Mouse (Mus musculus): Measurements from ENCODE around the gene 9430038I01Rik.
"Not testable (repeated sequence)": the region's sequence is repeated elsewhere in the genome, so short reads cannot be mapped to it uniquely, and the experiment has no call there.

The 9430038I01Rik gene

DNA sequence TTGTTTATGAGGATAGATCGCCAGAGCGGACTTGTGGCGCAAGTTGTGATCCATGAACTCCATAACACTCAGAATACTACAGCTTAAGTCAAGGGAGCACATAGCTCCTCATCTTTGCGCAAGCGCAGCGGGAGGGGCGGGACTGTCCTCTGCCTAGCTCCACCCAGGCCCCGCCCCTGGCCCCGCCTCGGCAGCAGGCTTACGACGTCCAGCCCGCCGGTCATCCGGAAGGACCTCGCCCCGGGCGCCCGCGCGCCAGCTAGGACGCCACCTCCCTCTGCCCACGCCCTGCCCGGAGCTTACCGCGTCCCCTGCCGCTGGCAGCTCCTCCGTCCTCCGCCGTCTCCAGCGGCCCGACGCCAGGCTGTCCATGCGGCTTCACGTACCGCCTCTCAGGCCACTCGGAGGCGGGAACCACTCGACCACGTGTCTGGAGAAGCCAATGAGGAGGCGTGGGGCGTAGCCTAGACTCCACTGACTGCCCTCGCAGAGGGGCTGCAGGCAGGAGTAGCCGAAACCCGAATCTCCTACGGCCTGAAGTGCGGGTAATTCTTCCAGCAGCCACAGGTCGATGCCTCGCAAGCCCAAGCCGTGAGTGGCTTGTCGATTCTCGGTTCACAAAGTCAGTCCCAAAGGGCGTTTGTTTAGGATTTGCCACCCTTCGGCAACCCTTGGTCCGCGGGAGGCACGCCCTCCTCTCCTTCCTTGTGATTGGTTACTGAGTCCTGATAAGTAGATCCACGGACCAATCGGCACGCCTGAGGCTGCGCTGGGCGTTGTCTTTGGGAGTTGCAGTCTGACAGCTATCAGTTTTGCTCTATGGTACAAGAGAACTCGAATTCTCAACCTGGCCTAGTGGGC, at the start of gene 9430038I01Rik:
9430038I01Rik (minus strand) TSS at position 426 of the 861 bp plus-strand sequence.
- peak; percentile 94 for DNase-seq (ENCODE audit: extremely low read depth, low read depth)

DNA sequence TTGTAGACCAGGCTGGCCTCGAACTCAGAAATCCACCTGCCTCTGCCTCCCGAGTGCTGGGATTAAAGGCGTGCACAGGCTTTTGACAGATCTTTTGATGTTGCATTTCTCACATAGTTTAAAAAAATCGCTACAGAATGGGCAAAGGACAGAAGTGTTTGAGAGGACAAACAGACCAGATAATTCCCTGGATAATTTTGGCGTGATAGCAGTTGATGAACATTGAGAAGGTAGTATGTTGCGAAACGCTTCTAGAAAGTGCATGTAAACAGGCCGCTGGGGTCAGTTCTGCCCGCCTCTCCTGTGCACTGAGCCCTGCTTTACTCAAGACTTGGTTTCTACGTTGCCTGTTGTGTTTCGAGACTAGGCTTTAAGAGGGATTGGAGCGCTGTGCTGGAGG, 34.8 kb upstream of the 9430038I01Rik start:
- no peak for DNase-seq (ENCODE audit: extremely low read depth, low read depth)

DNA sequence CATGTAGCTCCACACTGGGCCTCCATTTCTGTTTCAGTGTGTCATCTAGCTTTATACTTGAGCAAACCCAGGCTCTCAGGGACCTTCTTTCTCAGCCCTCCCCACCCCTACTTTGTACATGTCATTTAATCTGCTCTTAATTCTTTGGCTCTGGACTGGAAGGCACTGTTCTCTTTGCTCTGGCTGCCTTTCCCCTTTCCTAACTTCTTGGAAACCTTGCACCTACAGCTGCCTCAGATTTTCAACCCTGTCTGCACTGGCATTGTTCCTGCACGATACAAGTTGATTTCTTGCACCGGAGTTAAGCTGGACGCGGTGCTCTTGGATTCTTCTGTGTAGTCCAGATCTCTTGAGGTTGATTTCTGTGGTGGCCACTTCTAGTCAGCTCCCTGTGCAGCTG, 32.4 kb upstream of the 9430038I01Rik start:
- no peak for DNase-seq (ENCODE audit: extremely low read depth, low read depth)

DNA sequence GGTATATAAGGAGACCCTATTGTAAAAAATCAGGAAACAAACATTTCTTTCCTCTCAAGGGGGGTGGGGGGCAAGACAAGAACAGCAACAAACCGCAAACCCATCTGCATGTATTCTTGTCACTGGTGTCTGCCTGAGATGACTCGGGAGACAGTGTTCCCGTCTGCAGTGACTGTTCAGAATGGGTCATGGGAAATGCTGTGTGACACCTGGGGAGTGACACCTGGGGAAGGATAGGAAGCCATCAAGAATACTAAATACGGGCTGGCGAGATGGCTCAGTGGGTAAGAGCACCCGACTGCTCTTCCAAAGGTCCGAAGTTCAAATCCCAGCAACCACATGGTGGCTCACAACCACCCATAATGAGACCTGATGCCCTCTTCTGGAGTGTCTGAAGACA, 28.4 kb upstream of the 9430038I01Rik start:
- DNase-seq (ENCODE audit: extremely low read depth, low read depth) = not testable (repeated sequence)

DNA sequence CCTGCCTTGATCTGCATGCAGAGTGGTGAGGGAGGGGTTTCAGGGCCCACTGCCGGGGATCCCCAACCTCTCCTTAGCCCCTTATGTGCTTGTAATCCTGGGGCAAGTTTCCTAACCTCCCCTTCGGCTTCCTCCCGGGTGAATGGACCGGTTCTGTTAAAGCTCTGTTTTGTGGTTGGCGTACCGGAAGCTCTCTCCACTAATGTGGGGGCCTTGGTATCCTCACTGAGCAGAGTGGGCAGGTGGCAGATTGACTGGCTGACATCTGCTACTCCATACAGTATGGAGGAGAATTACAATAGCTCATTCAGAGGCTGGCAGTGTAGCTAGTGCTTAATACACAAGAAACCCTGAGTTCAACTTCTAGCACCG, 27.6 kb upstream of the 9430038I01Rik start:
- peak; percentile 16 for DNase-seq (ENCODE audit: extremely low read depth, low read depth)

DNA sequence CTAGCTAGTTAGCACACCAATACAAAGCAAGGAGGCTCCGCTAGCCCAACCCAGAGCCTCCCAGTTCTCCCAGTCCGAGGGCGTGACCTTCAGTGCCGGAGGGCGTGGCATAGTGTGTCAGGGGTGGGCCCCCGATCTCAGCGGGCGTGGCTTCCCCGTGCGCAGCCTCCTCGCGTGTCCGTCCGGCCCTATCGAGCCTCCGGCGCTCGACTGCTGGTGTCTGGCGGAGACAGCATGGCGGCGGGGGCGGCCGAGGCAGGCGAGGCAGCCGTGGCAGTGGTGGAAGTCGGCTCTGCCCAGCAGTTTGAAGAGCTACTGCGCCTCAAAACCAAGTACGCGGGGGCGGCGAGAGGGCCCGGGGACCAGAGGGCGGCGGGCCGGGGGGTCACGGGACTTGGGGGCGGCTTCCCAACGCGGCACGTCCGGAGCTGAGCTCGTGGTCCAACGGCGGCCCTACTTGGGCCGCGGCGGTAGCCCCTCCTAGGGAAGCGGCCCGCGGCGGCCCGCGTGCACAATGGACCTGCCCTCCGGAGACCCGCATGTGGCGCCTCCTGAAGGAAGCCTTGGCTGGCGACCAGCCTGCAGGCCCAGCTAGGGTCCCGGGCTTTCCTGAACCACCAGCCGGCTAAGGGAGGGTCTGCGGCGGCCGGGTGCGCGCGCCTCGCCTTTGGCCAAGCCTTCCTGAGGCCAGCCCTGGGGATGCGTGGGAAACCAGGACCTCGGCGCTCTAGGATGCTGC, 27.0 kb upstream of the 9430038I01Rik start, which contains the start of gene Glrx3:
Glrx3 (plus strand) TSS at position 175 of the 739 bp plus-strand sequence.
- peak; percentile 72 for DNase-seq (ENCODE audit: extremely low read depth, low read depth)

DNA sequence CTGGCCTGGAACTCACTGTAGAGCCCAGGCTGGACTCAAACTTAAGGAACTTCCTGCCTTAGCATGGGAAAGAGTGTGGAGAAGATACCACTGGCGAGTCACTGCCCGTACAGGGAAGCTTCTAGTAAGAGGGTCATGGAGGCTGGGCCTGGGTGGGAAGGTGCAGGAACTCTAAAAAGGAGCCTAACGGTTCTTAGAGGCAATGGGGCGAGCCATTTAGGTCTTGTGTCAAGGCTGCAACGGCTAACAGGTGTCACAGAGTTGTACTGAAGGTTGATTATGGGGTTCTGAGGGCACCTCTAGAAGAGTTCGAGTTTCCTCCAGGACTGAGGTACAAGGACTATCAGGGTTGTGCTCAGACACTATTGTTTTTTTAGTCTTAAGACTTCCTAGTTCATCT, 26.3 kb upstream of the 9430038I01Rik start:
- no peak for DNase-seq (ENCODE audit: extremely low read depth, low read depth)

DNA sequence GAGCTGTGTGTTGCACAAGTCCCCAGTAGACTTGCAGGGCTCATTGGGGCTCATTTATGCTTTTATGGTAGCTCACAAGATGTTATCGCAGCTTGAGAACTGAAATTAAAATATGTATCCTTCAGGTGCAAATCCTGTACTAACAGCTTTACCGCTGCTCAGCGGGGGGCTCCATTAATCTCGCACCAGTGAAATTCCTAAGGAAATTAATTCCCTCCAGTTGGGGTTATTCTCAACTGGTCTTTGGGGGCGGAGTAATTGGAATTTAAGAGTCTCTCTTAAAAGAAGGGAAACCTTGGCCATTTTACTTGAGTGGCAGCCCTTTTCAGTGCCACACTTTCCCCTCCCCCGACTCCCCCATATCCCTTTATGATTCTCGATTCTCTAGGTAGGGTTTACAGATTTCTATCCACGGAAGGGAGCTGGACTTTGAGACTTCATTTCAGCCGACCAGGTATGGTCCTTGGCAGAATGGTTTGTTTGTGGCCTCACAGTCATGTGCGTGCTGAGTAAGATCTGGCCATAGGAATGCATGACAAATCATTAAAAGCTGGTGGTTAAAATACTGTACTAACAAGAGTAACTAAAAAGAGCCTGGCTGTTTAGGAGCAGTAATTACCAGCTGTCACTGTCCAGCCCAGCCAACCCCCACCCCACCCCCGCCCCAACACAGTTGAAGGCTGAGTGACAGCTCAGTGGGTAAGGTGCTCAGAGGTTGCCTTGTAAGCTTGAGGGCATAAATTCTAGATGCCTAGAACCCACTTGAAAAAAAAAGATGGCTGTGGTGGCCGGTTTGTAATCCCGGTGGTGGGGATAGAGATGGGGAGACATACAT, 21.4 kb upstream of the 9430038I01Rik start:
- DNase-seq (ENCODE audit: extremely low read depth, low read depth) = no peak

DNA sequence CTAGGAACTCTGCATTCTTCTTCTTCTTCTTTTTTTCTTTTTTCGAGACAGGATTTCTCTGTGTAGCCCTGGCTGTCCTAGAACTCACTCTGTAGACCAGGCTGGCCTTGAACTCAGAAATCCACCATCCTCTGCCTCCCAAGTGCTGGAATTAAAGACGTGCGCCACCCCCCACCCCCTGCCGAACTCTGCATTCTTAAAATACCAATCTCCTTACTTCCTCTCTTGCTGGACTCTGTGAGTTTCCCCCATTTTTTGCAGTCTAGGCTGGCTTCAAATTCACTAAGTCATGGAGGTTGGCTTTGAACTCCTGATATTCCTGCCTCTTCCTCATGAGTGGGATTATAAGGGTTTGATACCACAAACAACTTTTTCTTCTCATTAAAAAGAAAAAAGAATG, 16.1 kb upstream of the 9430038I01Rik start:
- no peak for DNase-seq (ENCODE audit: extremely low read depth, low read depth)

DNA sequence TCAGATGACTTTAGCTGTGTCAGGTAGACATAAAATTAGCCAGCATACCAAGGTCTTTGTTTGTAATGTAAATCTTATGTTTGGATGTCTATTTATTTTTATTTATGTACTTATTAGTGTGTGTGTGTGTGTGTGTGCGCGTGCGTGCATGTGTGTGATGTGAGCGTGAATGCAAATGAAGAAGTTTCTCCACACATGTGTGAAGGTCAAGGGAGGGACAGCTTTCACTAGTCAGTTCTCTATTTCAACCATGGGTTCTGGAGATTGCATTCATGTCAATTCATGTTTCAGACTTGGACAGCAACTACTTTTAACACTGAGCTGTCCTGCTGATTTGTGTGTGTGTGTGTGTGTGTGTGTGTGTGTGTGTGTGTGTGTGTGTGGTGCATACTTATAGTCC, 10.7 kb upstream of the 9430038I01Rik start:
- DNase-seq (ENCODE audit: extremely low read depth, low read depth) = no peak

DNA sequence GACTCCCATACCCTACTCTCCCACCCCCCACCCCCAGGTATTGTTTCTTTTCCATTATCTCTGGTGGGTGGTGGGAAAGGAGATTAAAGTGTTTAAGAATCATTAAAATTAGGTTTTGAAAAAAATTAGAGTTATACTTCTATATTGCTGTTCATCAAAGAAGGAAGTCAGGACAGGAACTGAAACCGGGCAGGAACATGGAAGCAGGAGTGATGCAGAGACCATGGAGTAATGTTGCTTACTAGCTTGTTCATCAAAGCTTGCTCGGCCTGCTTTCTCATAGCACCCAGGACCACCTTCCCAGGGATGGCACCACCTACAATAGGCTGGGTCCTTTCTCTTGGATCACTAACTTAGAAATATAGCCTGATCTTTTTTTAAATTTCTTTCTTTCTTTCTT, 10.0 kb upstream of the 9430038I01Rik start:
- no peak for DNase-seq (ENCODE audit: extremely low read depth, low read depth)

DNA sequence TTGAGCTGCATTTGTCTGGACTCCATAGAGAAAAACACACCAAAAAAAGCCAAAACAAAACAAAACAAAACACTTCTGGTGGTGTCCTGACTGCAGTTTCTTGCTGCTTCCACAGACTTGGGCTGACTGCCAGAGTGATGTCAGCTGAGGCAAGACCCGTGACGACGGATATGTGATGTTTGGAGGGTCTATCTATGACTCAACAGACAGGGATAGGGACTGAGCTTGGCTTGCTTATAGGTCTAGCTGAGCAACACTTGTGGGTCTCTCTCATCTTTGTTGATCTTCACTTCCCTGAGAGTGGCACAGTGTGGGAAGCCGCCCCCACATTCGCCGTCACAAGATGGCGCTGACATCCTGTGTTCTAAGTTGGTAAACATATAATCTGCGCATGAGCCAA, 4.1 kb upstream of the 9430038I01Rik start:
- no peak for DNase-seq (ENCODE audit: extremely low read depth, low read depth)

DNA sequence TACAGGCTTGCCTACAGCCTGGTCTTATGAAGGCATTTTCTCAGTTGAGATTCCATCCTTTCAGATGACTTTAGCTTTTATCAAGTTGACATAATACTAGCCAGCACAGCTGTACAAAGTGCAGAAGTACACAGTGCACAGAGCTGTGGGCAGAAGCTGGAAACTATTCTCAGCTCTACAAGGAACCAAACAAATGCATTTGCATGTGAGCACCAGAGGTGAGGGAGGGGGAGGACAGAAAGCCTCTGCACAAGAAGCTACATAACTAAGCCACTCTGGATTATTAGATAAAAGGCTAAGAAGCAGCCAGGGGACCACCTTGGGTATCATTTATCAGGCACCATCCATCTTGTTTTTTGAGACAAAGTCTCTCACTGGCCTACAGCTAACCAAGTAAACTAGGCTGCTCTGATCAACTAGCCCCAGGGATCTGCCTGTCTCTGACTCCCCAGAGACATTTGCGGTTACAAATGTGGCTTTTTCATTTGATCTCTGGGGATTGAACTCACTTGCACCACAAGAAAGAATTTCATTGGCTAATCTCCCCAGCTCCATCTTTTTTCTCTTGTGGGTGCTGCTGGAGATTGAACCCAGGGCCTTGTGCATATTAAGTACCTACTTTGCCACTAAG, 3.0 kb downstream of the 9430038I01Rik start:
- no peak for DNase-seq (ENCODE audit: extremely low read depth, low read depth)

DNA sequence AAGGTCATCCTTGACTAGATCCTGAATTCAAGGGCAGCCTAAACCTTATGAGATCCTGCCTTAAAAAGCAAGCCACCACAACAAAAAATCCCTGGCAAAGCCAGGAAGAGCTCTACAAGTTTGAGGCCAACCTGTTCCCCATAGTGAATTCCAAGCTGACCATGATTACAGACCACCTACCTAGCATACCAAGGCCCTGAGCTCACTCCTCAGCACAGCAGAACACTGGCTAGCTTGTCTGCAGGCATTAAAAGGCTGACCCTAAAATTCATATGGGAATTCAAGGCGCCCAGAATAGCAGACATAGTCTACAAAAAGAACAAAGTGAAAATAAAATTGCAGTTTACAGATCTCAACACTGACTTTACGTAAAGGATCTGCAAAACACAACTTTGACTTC, 6.4 kb downstream of the 9430038I01Rik start:
- DNase-seq (ENCODE audit: extremely low read depth, low read depth) = no peak

DNA sequence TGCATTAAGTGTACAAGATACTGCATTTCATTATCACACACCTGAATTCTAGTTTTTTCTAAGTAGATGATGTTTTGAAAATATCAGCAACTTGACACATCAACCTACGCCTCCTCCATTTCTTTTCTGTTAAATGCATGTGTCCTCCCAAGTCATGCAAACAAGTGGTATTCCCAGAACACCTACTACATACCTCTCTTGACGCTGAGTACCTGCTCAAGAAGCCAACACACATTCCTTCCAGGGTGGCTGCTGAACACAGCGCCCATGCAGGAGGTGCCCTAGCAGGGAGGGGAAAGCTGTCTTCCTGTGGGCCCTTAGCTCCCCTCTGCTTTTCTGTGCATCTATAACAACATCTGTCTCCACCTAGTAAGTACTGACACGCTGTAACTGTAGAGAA, 11.6 kb downstream of the 9430038I01Rik start:
- no peak for DNase-seq (ENCODE audit: extremely low read depth, low read depth)

DNA sequence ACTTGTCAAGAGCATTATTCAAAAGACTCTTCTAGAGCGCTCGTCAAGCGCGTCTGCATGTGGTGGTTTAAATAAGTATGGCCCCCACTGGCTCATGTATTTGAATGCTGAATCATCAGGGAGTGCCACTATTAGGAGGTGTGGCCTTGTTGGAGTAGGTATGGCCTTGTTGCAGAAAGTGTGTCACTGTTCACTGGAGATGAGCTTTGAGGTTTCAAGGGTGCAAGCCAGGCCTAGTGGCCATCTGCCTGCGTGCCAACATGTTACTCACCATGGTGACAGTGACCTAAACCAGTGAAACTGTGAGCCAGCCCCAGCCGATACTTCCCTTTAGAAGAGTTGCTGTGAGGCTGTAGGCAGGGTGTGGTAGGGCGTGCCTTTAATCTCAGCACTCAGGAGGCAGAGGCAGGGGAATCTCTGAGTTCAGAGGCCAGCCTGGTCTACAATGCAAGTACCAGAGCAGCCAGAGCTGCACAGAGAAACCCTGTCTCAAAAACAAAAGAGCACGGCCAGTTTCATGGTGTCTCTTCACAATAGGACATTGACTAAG, 13.1 kb downstream of the 9430038I01Rik start:
- no peak for DNase-seq (ENCODE audit: extremely low read depth, low read depth)

DNA sequence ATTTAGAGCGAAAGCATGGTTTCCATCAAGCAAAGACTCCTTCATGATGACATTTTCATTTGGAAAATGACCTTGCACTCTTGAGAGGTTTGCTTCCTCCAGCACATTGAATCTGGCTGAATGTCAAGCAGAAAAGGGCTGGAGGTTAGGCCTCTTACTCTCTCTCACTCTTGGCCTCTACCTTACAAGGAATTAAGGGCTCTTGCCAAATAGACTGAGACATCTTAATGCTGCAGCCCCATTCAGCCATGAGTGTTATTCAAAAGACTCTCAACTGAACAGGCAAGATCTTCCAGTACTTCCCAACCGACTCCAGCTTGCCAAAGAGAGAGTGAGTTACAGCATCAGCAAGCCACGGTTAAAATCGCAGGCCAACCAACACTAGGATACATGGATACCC, 15.1 kb downstream of the 9430038I01Rik start:
- DNase-seq (ENCODE audit: extremely low read depth, low read depth) = no peak

DNA sequence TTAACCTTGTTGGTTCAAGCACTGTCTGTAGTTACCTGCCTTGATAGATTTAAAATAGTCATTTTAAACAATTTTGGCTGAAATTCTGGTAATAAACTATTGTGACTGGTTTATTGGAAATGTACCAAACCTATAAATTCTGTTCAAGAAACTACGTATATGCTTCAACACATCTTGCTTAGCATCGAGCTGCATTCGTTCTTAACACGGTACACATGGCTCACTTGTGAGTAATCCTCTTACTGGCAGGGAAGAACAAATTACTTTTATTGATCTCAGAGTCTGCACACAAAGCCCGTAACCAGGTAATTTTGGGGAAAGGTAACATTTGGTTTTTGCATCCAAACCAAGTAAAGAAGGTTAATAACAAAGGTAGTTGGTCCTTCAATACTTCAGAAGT, 22.7 kb downstream of the 9430038I01Rik start:
- no peak for DNase-seq (ENCODE audit: extremely low read depth, low read depth)

DNA sequence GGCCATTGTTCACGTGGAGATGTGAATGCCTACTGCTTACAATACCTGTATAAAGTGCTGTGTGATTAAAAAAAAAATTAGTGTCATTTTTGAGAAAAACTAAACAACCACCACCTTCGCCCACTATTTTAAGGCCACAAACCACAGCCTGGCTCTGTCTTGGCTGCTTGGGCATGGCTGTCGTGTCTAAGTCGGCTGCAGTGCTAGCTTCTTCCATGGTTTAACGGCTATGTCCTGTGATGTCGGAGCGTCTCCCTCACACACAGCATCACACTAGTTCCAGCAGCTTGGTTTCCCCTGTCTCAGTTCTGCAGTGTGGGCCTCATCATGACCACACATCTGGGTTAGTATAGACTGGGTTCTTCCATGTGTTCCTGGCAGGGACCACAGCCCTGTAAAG, 35.6 kb downstream of the 9430038I01Rik start:
- no peak for DNase-seq (ENCODE audit: extremely low read depth, low read depth)

DNA sequence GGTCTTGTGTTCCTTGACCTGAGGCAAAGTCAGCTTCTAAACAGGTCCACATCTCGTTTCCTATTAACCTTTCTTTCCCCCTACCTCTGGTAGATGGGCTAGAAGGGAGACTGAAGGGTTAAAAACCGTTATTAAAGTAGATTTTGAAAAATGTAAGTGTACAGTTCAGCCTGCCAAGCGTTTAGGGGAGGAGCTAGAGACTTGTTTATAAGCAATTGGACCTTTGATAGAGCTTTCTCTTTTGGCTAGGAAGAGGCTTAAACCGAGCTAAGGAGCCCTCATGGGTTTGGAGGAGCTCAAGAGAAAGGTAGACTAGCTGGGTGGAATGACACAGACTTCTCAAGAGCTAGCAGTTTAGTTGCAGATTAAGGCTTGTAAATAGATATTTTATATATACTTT, 38.8 kb downstream of the 9430038I01Rik start:
- DNase-seq (ENCODE audit: extremely low read depth, low read depth) = no peak

DNA sequence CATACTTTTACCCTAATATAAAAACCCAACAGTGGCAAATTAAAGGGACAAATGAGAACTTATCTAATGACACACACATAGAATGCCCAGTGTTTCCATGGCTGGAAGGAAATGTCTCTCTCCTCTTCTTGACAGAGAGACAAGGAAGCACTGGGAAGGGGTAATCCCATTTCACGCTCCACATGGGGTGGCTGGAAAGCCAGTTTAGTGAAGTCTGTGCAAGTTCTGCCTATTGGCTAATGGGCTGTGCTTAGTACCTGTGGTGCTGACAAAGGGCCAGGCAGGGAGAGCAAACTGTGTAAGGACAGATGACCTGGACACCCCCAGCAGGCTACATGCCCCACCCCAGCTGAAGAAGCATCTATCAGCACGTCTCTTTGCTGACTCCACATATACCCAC, 40.4 kb downstream of the 9430038I01Rik start:
- DNase-seq (ENCODE audit: extremely low read depth, low read depth) = no peak

Measured in MEL-GATA-1-ER (cell line).